Mouse (Mus musculus): ENCODE measurements around the gene Ttc17. TPM values are rescaled to one million over a fixed set of nuclear protein-coding genes. Genes with fewer than 3 reads are reported as not detected.

Gene Ttc17
- total RNA-seq, 2 experiments from 2014 or later = 32.0 to 32.1 TPM

- DNase-seq = no peak
These were observed 116.8 kb downstream of the Ttc17 start for GRCm38 (mm10) chr2:94289659-94290058.

- DNase-seq = no peak
These were observed 117.3 kb downstream of the Ttc17 start for GRCm38 (mm10) chr2:94289169-94289568.

- no peak for DNase-seq
These were observed 118.4 kb downstream of the Ttc17 start for GRCm38 (mm10) chr2:94288086-94288485.

GRCm38 (mm10) chr2:94287435-94287834 lies 119.1 kb downstream of the Ttc17 start:
- no peak for DNase-seq

GRCm38 (mm10) chr2:94283526-94283925 lies 123.0 kb downstream of the Ttc17 start:
- no peak for DNase-seq

GRCm38 (mm10) chr2:94279596-94279995 lies 126.9 kb downstream of the Ttc17 start:
- DNase-seq = no peak

GRCm38 (mm10) chr2:94276103-94276502 lies 130.4 kb downstream of the Ttc17 start:
- DNase-seq = no peak

GRCm38 (mm10) chr2:94275658-94276057 lies 130.8 kb downstream of the Ttc17 start:
- DNase-seq = no peak

GRCm38 (mm10) chr2:94273154-94274021 lies 133.1 kb downstream of the Ttc17 start:
- peak; percentile 82 to 87 for DNase-seq

GRCm38 (mm10) chr2:94271176-94271575 lies 135.3 kb downstream of the Ttc17 start:
- DNase-seq = no peak

- DNase-seq = no peak
These were observed 137.7 kb downstream of the Ttc17 start for GRCm38 (mm10) chr2:94268835-94269234.

GRCm38 (mm10) chr2:94267213-94267850 lies 139.2 kb downstream of the Ttc17 start:
- DNase-seq = no peak

GRCm38 (mm10) chr2:94266381-94267160 lies 139.9 kb downstream of the Ttc17 start:
- DNase-seq = no peak

- DNase-seq = peak in 1 of 2 experiments; percentile 51
These were observed 141.0 kb downstream of the Ttc17 start for GRCm38 (mm10) chr2:94265221-94266191.

- DNase-seq = no peak
These were observed 141.8 kb downstream of the Ttc17 start for GRCm38 (mm10) chr2:94264631-94265098.

- DNase-seq = no peak
These were observed 142.5 kb downstream of the Ttc17 start for GRCm38 (mm10) chr2:94264006-94264405.

- DNase-seq = no peak
These were observed 143.0 kb downstream of the Ttc17 start for GRCm38 (mm10) chr2:94263530-94263937.

GRCm38 (mm10) chr2:94262917-94263529 lies 143.5 kb downstream of the Ttc17 start:
- DNase-seq = no peak

- DNase-seq = no peak
These were observed 152.4 kb downstream of the Ttc17 start for GRCm38 (mm10) chr2:94254102-94254501.
